Mouse (Mus musculus) layer of hippocampus, postnatal 10 days (tissue): ENCODE measurements around the gene Il34. TPM values are rescaled to one million over a fixed set of nuclear protein-coding genes. Genes with fewer than 3 reads are reported as not detected.

ENCODE experiments used
- DNase-seq, 2 experiments: peaks; one replicate each; pipeline ENCODE4 v3.0.0; 2021; ENCODE audit warnings: low spot score in 2 of 2
- total RNA-seq, 2 experiments: library from RNA; stranded (reverse); gene quantifications; 2 replicates each; pipeline ENCODE4 v1.2.3; 2021

Il34 gene
- total RNA-seq, 2 experiments from 2014 or later = 50.9 to 52.8 TPM

- DNase-seq = no peak
These were observed 94.3 kb downstream of the Il34 start for GRCm38 (mm10) chr8:110711271-110711934.

- no peak for DNase-seq
These were observed 95.1 kb downstream of the Il34 start for GRCm38 (mm10) chr8:110710593-110710992.

GRCm38 (mm10) chr8:110708429-110708828 lies 97.3 kb downstream of the Il34 start:
- DNase-seq = no peak

- DNase-seq = no peak
These were observed 99.3 kb downstream of the Il34 start for GRCm38 (mm10) chr8:110706288-110706870.

GRCm38 (mm10) chr8:110705391-110706287 lies 100.1 kb downstream of the Il34 start:
- DNase-seq = no peak

GRCm38 (mm10) chr8:110704103-110704502 lies 101.6 kb downstream of the Il34 start:
- no peak for DNase-seq

GRCm38 (mm10) chr8:110703460-110704061 lies 102.2 kb downstream of the Il34 start:
- DNase-seq = no peak

- DNase-seq = no peak
These were observed 102.9 kb downstream of the Il34 start for GRCm38 (mm10) chr8:110702636-110703459.

GRCm38 (mm10) chr8:110700561-110700960 lies 105.2 kb downstream of the Il34 start:
- no peak for DNase-seq

GRCm38 (mm10) chr8:110699501-110699900 lies 106.2 kb downstream of the Il34 start:
- no peak for DNase-seq

GRCm38 (mm10) chr8:110698098-110698497 lies 107.6 kb downstream of the Il34 start:
- DNase-seq = no peak

- DNase-seq = no peak
These were observed 108.2 kb downstream of the Il34 start for GRCm38 (mm10) chr8:110697571-110697970.

- no peak for DNase-seq
These were observed 109.7 kb downstream of the Il34 start for GRCm38 (mm10) chr8:110696051-110696450.

GRCm38 (mm10) chr8:110695431-110695830 lies 110.3 kb downstream of the Il34 start:
- DNase-seq = no peak

GRCm38 (mm10) chr8:110694826-110695225 lies 110.9 kb downstream of the Il34 start:
- no peak for DNase-seq

GRCm38 (mm10) chr8:110694226-110694625 lies 111.5 kb downstream of the Il34 start:
- no peak for DNase-seq

Other genes with a start within 250 kb of the Il34 start
- 10 to 100 TPM; 35.6 to 36.5 TPM for gene Vac14, start 187.3 kb downstream of the Il34 start, total RNA-seq
- gene Mtss1l, start 84.4 kb downstream of the Il34 start, total RNA-seq = 100 to 1,000 TPM; 254 to 265 TPM
- 10 to 100 TPM; 49.4 to 52.1 TPM for gene Cog4, start 40.7 kb upstream of the Il34 start, total RNA-seq
- 10 to 100 TPM; 59.8 to 63.9 TPM for gene Sf3b3, start 40.9 kb upstream of the Il34 start, total RNA-seq
- 10 to 100 TPM; 15.2 to 16.4 TPM for gene Fuk, start 96.6 kb upstream of the Il34 start, total RNA-seq
- 10 to 100 TPM; 84.2 to 88.2 TPM for gene St3gal2, start 114.0 kb upstream of the Il34 start, total RNA-seq
- gene Ddx19a, start 191.9 kb upstream of the Il34 start, total RNA-seq = 10 to 100 TPM; 36.8 to 41.6 TPM
- gene Ddx19b, start 225.8 kb upstream of the Il34 start, total RNA-seq = 10 to 100 TPM; 23.0 to 25.3 TPM
- gene Aars, start 227.2 kb upstream of the Il34 start, total RNA-seq = 100 to 1,000 TPM in 1 of 2 experiments, 10 to 100 TPM in 1; 93.0 to 100 TPM